Mouse (Mus musculus) liver, postnatal 0 days (tissue): ENCODE measurements at regions not wholly inside any gene's neighbourhood (a gene's known extent, or its start where the extent isn't known, plus 50 kb on each side); places are given as distances from the start of the nearest gene placed in this dataset.

Source experiments
- CTCF ChIP-seq: sonication (generic); IDR thresholded peaks from 2 replicates; pipeline ENCODE4 v1.5.1; 2016; ENCODE audit warnings: antibody characterized with exemption, low read depth
- EP300 ChIP-seq: IDR thresholded peaks from 2 replicates; pipeline ENCODE4 v1.6.1; 2016; ENCODE audit warnings: antibody characterized with exemption, low read depth, mild to moderate bottlenecking

DNA sequence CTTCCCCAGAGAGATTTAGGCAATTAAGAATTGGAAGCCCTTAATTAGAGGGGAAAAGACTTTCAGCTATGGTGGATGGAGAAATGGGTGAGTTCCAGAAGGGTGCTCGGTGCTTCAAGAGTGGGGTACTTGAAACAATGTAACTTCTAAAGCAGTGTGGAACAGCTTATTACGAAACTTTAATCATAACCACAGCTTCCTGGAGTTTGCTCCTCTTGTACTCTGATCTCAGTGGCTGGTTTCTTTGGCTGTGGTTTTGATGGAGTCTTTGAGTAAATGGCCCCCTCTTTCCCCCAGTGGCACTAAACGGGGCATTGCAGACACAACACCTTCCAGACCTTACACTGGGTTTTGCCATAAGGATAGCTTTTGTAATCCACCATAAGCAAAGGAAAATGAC lies 116.6 kb downstream of the Lca5 start:
- TF ChIP-seq CTCF (no peak), EP300 (no peak)
